Mouse (Mus musculus): ENCODE measurements around the gene Psmd9.

DNA sequence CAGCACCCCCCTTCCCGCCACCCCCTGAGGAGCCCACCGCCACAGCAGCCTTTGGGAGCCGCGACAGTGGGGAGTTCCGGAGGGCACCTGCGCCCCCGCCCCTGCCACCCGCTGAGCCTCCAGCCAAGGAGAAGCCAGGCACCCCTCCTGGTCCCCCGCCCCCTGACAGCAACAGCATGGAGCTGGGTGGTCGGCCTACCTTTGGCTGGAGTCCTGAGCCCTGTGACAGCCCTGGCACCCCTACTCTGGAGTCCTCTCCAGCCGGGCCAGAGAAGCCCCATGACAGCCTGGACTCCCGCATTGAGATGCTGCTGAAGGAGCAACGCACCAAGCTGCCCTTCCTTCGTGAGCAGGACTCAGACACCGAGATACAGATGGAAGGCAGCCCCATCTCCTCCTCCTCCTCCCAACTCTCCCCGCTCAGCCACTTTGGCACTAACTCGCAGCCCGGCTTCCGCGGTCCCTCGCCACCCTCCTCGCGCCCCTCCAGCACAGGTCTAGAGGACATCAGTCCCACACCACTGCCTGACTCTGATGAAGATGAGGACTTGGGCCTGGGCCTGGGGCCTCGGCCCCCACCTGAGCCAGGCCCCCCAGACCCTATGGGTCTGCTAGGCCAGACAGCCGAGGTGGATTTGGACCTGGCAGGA is 21.0 kb upstream of the Psmd9 start:
- TF ChIP-seq POLR2A (IDR thresholded peaks at IDR 0.05; ENCODE audit: control insufficient read depth, low read depth, low read length), result no peak
- no peak for TF ChIP-seq CTCF (IDR thresholded peaks at IDR 0.05; ENCODE audit: control insufficient read depth, insufficient read depth, insufficient replicate concordance, low read depth, low read length)

Measured in testis, adult 2 months (tissue).